Mouse (Mus musculus): Measurements from ENCODE around the gene Zzz3. TPM values are rescaled to one million over a fixed set of nuclear protein-coding genes. Genes with fewer than 3 reads are reported as not detected.

The Zzz3 gene
- 28.5 and 29.7 TPM in 2 replicates for polyA plus RNA-seq (2015; fragmentation: Nextera tagmentation; extraction: Ambion mirVana)

DNA sequence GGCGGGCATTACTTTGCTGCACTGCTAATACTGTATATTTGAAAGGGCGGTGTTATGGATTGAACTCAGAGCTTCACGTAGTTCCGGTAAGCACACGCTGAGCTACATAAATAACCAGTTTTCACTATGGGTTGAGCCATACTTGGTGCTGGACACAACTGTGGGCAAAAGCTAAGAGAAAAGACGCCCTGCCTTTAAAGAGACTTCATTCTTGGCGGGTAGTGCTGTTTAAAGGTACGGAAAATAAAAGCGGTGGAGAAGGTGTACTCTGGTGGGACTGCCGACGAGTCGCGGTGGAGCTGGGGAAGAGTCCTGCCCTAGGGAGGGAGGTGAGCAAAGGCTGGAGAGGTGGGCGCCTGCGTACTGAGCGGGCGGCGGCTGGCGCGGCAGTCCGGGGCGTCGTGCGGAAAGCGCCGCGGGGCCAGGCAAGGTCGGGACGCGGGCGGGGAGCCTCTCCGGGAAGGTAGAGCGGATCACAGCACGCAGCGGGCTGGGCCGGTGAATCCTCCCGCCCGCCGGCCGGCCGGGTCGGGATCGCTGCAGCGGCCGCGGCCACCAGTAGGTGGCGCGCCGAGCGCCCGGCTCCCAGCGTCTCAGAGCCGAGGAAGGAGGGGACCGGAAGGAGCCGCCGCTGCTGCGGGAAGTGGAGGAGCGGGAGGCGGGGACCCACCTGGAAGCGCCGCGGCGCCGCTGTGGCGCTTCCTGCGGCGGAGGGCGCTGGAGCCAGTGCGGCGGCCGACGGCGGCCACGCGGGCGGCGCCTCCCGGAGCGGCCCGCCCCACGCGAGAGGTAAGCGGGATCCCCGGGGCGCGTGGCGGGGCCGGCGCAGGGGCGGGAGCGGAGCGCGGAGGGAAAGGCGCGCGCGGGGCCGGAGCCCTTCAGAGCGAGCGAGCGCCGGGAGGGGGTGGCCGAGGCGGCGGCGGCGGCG lies at the start of gene Zzz3:
Gene Zzz3, plus strand, starts transcription at position 124 of the 928 bp plus-strand sequence.
- under 1% methylated on average over 88 of the region's 108 CpGs for WGBS
- ATAC-seq (ENCODE audit: low read depth): peak; percentile 94
- peak within 1 kb of the TSS; percentile 85 for H3K4me2 ChIP-seq

DNA sequence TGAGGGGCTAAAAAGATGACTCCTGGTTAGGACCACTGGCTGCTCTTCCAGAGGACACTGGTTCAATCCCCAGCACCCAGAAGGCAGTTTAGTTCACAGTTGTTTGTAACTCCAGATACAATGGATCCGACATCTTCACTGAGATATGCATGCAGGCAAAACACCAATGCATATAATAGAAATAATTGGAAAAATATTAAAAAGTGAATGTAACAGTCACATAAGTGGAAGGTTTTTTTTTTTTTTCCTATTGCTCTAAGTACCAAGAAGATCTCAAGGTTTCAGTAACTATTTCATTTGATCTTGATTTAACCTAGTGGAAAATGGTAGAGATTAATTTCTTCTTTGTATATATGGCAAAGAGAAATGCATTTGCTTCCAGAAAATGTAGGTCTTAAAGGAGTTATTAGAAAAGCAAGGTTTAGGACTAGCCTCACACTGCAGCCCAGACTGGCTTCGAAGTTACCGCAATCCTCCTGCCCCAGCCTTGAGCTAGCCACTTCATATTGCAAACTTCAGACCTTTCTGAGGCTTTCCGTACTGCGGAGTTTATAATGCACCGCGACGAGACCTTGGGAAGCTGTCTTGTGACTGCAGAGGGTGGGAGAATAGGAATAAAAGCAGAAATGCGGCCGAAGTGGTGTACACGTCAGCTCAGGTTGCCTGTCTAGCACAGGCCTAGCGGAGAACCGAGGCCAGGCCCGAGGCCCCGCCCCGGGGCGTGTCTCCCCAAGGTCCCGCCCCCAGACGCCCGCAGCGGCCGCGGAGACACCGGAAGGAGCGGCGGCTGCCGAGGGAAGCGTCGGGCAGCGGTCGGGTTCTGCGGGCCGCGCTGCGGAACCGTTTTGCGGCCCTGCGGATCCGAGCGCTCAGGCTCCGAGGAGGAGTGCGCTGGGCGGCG lies 49.3 kb upstream of the Zzz3 start, which contains the start of gene Usp33:
Gene Usp33, plus strand, starts transcription at position 747 of the 901 bp plus-strand sequence.
- WGBS: 6% methylated on average over 38 of the region's 44 CpGs
- no peaks in the 10 kb centered on the region for H3K27me3 ChIP-seq
- no peaks in the 10 kb centered on the region for H3K9me3 ChIP-seq
- peak within 1 kb of the TSS; percentile 64 for H3K4me2 ChIP-seq
- H3K4me3 ChIP-seq: peak within 1 kb of the TSS; percentile 74
- ATAC-seq (ENCODE audit: low read depth): peak; percentile 97
- no peaks in the 10 kb centered on the region for H3K36me3 ChIP-seq
- H3K27ac ChIP-seq (replicated peaks): peak within 1 kb of the TSS; percentile 90
- H3K9ac ChIP-seq: peak within 1 kb of the TSS; percentile 95
- H3K4me1 ChIP-seq (replicated peaks): peaks cover 35% of the 10 kb centered on the region

More for the DNA sequence above, at the start of gene Zzz3:
- Histone ChIP-seq H3K4me3 (peak within 1 kb of the TSS; percentile 77), H3K27ac (replicated peaks) (peak within 1 kb of the TSS; percentile 99), H3K4me1 (replicated peaks) (peaks cover 37% of the 10 kb centered on the region), H3K27me3 (no peaks in the 10 kb centered on the region), H3K9ac (peak within 1 kb of the TSS; percentile 95), H3K36me3 (peaks cover 16% of the 10 kb centered on the region), H3K9me3 (no peaks in the 10 kb centered on the region)

- Histone ChIP-seq H3K36me3 (no peaks in the 10 kb centered on the region), H3K4me3 (peak overlapping the region; percentile 74), H3K9ac (peak overlapping the region; percentile 95), H3K4me2 (peak overlapping the region; percentile 64), H3K27me3 (no peaks in the 10 kb centered on the region), H3K4me1 (replicated peaks) (peaks cover 40% of the 10 kb centered on the region), H3K27ac (replicated peaks) (peak overlapping the region; percentile 90), H3K9me3 (no peaks in the 10 kb centered on the region)
- ATAC-seq (ENCODE audit: low read depth): peak; percentile 68
- WGBS: under 1% methylated on average over 35 of the region's 54 CpGs
Measured at GRCm38 (mm10) chr3:152346633-152347141, 48.6 kb upstream of the Zzz3 start.

DNA sequence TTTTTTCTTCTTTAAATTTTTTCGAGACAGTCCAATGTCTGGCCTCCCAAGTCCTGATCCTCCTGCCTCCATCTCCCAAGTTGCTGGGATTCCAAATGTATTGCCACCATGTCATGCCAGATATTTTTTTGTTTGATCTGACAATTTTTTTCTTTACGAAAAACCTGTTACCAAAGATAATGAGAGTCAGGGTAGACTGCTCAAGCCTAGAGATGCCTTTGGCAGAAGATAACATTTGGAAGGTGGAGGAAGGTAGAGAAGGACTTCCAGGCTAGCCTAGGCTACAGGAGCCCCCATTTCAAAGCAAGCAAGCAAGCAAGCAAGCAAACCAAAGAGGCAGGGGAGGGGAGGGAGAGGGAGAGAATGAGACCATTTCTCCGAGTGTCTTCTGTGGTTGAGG lies 48.0 kb upstream of the Zzz3 start:
- no peak for ATAC-seq (ENCODE audit: low read depth)
- peak overlapping the region; percentile 95 for H3K9ac ChIP-seq
- WGBS: 37% methylated on average over 3 of the region's 3 CpGs

DNA sequence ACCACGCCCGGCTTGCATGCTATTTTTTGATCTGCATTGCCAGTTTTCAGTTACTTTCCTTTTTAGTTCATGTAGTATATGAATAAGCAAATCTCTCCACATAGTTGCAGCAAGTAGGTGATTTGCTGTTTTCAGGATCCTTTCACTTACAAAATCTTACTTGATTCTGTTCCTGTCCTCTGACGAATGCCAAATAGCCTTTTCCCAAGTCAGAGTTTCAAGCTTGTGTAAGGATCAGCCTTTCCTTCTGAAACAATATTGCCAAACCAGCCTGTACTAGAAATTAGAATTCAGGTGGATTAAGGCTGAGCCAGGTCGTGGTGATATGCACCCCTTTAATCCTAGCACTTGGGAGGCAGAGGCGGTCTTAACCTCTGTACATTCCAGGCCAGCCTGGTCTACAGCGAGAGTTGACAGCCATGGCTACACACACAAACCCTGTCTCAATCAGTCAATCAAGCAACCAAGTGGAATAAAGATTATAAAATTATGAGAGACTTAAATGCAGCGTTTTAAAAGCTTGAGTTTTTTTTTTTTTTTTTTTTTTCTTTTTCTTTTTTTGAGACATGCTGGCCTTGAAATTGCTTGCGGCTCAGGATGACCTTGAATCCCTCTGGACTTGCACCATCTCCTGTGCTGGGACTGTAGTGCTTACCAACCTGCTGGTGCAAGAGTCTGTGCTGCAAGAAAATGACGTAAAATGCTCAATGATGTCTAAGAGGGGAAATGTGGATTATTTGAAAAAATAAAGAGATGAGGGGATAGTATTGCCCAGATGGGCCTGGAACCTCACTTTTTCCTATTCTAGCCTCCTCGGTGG lies 47.1 kb upstream of the Zzz3 start:
- ATAC-seq (ENCODE audit: low read depth): no peak
- WGBS: 91% methylated on average over 10 of the region's 10 CpGs
- H3K27ac ChIP-seq (replicated peaks): no peak overlapping the region
- H3K4me1 ChIP-seq (replicated peaks): peaks cover 54% of the 10 kb centered on the region
- 0 out of 2 replicates have a peak overlapping the region, but pooled peaks have one; percentile 17 for H3K9ac ChIP-seq
- no peaks in the 10 kb centered on the region for H3K36me3 ChIP-seq
- peak overlapping the region; percentile 74; the same call in 1 of the 2 replicates for H3K4me3 ChIP-seq
- peak overlapping the region; percentile 64 for H3K4me2 ChIP-seq
- no peaks in the 10 kb centered on the region for H3K27me3 ChIP-seq
- H3K9me3 ChIP-seq: no peaks in the 10 kb centered on the region

More for the DNA sequence above, 48.0 kb upstream of the Zzz3 start:
- Histone ChIP-seq H3K9me3 (no peaks in the 10 kb centered on the region), H3K27ac (replicated peaks) (peak overlapping the region; percentile 90), H3K4me1 (replicated peaks) (peaks cover 45% of the 10 kb centered on the region), H3K36me3 (no peaks in the 10 kb centered on the region), H3K4me2 (peak overlapping the region; percentile 64), H3K27me3 (no peaks in the 10 kb centered on the region), H3K4me3 (peak overlapping the region; percentile 74)

- Histone ChIP-seq H3K4me2 (no peak overlapping the region), H3K4me1 (replicated peaks) (peaks cover 71% of the 10 kb centered on the region), H3K27me3 (no peaks in the 10 kb centered on the region), H3K27ac (replicated peaks) (no peak overlapping the region), H3K4me3 (no peak overlapping the region), H3K9ac (peak overlapping the region; percentile 34; the same call in 1 of the 2 replicates), H3K9me3 (no peaks in the 10 kb centered on the region), H3K36me3 (no peaks in the 10 kb centered on the region)
- ATAC-seq (ENCODE audit: low read depth): no peak
- 83% methylated on average over 3 of the region's 3 CpGs for WGBS
Measured at GRCm38 (mm10) chr3:152350431-152350830, 44.8 kb upstream of the Zzz3 start.

DNA sequence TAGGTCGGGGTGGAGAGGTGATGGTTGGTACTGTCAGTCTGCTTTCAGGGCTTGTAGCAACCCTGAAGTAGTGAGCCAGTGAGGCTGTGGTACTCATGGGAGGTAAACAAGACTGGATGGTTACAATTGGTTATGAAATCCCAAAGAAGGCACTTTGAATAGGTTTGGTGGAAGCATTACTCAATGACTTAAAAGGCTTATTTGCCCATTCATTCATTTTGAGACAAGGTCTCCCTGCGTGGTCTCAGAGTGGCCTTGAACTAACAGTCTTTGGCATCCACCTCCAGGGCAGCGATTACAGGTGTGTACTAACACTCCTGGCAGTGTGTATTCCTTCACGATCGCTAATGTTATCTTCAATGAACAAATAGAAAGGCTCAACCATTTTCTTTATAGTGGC lies 44.3 kb upstream of the Zzz3 start:
- Histone ChIP-seq H3K4me3 (no peak overlapping the region), H3K9me3 (no peaks in the 10 kb centered on the region), H3K9ac (no peak overlapping the region), H3K27me3 (no peaks in the 10 kb centered on the region), H3K4me1 (replicated peaks) (peaks cover 74% of the 10 kb centered on the region), H3K4me2 (no peak overlapping the region), H3K36me3 (no peaks in the 10 kb centered on the region), H3K27ac (replicated peaks) (no peak overlapping the region)
- ATAC-seq (ENCODE audit: low read depth): no peak
- 91% methylated on average over 5 of the region's 5 CpGs for whole genome bisulfite sequencing

GRCm38 (mm10) chr3:152352289-152352688 lies 43.0 kb upstream of the Zzz3 start:
- H3K36me3 ChIP-seq: no peaks in the 10 kb centered on the region
- H3K9ac ChIP-seq: no peak overlapping the region
- H3K4me2 ChIP-seq: no peak overlapping the region
- H3K4me1 ChIP-seq (replicated peaks): peaks cover 82% of the 10 kb centered on the region
- no peak for ATAC-seq (ENCODE audit: low read depth)
- no peak overlapping the region for H3K27ac ChIP-seq (replicated peaks)
- H3K27me3 ChIP-seq: no peaks in the 10 kb centered on the region
- H3K9me3 ChIP-seq: no peaks in the 10 kb centered on the region
- 91% methylated on average over 4 of the region's 4 CpGs for WGBS
- H3K4me3 ChIP-seq: no peak overlapping the region

GRCm38 (mm10) chr3:152353434-152354177 lies 41.7 kb upstream of the Zzz3 start:
- peak overlapping the region; percentile 23 for H3K27ac ChIP-seq (replicated peaks)
- peaks cover 72% of the 10 kb centered on the region for H3K4me1 ChIP-seq (replicated peaks)
- H3K27me3 ChIP-seq: no peaks in the 10 kb centered on the region
- no peak overlapping the region for H3K4me3 ChIP-seq
- peaks cover 2% of the 10 kb centered on the region; the same call in 1 of the 2 replicates for H3K36me3 ChIP-seq
- no peak overlapping the region for H3K9ac ChIP-seq
- no peaks in the 10 kb centered on the region for H3K9me3 ChIP-seq
- H3K4me2 ChIP-seq: no peak overlapping the region
- ATAC-seq (ENCODE audit: low read depth): peak; percentile 25; the same call in 1 of the 2 replicates
- 51% methylated on average over 10 of the region's 10 CpGs for WGBS

GRCm38 (mm10) chr3:152355361-152355760 lies 39.9 kb upstream of the Zzz3 start:
- Histone ChIP-seq H3K4me1 (replicated peaks) (peaks cover 59% of the 10 kb centered on the region), H3K27ac (replicated peaks) (no peak overlapping the region), H3K27me3 (no peaks in the 10 kb centered on the region), H3K36me3 (peaks cover 18% of the 10 kb centered on the region), H3K4me3 (no peak overlapping the region), H3K4me2 (no peak overlapping the region), H3K9ac (no peak overlapping the region), H3K9me3 (no peaks in the 10 kb centered on the region)
- no peak for ATAC-seq (ENCODE audit: low read depth)
- WGBS: 67% methylated on average over 5 of the region's 5 CpGs
